Mouse (Mus musculus): ENCODE measurements at regions not wholly inside any gene's neighbourhood (a gene's known extent, or its start where the extent isn't known, plus 50 kb on each side); places are given as distances from the start of the nearest gene placed in this dataset.

DNA sequence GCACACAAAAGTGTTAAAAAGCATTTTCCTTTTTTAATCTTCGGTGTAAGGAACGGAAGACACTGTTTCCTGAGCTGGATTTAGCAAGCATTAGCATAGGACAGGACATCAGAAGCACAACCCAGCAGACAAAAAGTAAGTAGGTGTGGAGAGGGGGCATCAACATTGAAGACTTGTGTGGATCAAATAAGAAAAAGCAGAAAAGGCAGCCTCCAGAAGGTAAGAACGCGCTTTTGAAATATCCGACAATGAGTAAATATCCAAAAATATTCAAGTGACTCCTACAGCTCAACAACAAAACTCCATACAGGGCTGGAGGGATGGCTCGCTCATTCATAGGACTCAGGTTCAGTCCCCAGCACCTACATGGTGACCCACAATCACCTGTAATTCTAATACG, 286.9 kb downstream of the Pdcd6ip start:
- DNase-seq (ENCODE audit: low spot score in 2 of 2) = no peak

DNA sequence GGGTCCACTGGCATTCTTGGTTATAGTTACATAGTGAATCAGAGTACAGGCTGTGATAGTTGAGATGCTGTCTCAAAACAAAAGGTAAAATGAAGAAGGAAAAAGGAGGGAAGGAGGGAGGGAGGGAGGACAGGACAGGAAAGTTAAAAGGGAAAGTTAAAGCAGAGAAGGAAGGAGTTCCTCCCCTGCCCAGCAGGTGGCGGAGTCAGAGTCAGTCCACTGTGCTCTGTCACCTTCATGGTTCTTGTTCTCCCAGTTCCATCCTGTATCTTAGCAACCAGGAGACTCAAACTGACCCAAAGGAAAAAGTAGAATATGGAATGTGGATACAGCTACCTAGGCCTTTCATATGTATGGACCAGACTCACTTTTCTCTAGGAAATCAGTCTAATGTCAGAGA, 288.3 kb downstream of the Pdcd6ip start:
- no peak for DNase-seq (ENCODE audit: low spot score in 2 of 2)

DNA sequence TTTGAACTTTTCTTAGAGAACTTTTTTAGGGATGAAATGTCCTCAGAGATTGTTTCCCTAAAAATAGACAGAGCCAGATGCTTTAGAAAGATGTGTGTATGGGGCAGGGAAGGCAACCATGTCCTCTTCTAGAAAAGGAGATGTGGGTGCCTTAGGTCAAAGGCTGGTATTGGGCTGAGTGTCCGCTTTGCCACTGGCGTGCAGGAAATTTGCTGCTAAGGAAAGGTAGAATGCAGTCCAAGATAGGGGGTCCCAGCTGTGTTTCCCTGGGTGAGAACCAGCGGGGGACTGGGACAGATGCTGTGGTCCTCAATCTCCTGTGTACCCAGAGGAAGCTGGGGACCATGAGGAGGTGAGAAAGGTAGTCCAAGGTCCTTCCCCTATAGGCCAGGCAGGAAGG, 291.0 kb downstream of the Pdcd6ip start:
- no peak for DNase-seq (ENCODE audit: low spot score in 2 of 2)

DNA sequence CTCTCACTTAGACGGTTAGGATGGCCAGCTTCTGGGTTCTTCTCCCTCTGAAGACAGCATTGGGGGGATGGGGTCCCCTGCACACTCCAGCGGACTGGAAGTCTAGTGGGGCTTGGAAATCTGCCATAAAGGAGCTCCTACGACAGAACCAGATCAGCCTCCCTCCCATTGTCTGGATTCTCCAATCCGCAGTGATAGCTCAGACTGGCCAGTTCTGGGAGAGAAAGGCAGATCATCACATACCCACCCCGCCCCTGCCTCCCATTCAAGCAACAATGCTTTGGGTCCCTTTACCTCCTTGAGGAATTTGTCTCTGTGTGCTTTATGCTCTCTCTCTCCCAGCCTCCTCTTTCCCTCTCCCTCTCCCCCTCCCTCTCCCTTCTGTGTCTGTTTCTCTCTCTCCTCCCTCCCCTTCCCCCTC, 292.5 kb downstream of the Pdcd6ip start:
- no peak for DNase-seq (ENCODE audit: low spot score in 2 of 2)

DNA sequence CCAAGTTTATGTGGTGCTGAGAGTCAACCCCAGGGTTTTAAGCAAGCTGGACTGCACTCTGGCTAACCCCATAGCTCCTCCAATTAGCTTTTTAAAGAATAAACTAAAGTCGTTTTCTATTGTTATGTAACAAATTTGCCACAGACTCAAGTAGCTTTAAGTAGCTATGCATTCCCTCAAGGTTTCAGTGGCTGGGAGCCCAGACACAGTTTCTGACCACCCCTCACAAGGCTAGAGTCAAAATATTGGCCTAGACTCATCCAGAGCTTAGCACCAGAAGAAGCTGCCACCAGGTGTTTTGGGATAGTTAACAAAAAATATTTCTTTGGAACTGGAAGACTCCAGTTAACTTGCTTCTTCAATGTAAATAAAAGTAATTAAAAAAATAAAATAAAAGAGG, 293.4 kb downstream of the Pdcd6ip start:
- DNase-seq (ENCODE audit: low spot score in 2 of 2) = no peak

DNA sequence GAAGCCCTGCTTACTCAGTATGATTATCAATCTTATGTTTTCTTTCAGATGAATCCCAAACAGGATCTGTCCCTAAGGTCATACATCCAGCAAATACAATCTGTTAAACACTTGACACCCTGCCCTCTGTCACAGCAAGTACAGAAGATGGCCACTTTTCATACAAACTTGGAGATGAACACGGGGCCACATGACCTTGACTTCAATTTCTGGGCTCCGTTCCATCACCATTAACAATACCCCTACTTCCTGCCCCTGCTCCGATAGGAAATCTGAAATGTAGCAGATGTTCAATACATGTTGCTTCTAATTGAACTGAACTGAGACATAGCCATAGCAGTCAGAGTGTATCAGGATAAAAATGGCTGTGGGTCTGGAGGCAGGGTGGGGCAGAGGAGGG, 294.2 kb downstream of the Pdcd6ip start:
- DNase-seq (ENCODE audit: low spot score in 2 of 2) = no peak

DNA sequence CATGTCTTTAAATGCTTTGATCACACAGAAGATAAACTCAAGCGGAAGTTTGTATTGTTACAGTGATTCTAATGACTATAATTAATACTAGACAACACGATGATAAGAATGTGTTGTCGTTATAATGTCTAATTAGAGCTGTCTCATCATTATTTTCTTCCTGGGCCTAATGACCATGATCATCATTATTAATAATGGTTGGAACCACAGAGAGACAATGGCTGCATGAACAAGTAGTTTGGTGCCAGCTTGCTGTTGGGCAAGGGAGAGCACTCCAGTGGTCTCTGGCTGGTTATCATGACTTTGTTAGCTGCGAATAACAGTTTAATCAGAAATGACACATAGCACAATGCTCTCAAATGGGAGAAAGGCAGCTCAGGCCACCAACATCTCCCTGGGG, 296.4 kb downstream of the Pdcd6ip start:
- DNase-seq (ENCODE audit: low spot score in 2 of 2) = no peak

DNA sequence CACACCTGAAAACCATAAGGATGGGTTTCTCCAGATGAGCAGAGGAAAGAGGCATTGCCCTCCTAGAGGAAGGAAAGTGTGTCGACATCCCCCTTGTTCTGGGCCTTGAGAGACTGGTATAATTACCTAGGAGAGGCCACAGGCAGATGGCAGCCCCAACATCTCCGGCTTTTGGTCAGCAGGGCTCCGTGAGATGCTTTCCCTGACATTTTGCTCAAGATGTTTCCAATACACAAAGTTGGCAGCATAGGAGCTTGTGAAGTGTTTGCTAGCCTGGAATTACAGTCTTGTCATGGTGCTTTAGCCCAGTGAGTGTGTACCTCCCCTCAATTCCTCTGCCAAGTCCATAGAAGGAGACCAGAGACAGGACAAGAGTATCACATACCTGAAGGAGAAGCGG, 299.5 kb downstream of the Pdcd6ip start:
- DNase-seq (ENCODE audit: low spot score in 2 of 2) = no peak

DNA sequence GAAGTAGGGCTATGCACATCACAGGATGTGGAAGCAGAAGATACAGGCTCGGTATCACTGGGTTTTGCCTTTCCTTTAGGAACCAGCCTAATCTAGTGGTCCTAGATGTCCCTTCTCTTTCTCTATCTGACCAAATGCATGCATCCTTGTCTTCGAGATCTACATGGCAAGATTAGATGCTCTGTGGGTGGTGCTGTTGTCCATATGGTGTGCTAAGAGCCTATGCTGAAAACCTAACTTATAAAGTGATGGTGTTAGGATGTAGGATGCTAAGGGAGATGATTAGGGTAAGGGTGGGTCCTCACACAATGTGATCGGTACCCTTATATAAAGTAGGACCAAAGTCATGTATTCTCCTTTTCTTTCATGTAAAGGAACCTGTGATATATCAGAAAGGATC, 313.7 kb downstream of the Pdcd6ip start:
- DNase-seq (ENCODE audit: low spot score in 2 of 2) = no peak

DNA sequence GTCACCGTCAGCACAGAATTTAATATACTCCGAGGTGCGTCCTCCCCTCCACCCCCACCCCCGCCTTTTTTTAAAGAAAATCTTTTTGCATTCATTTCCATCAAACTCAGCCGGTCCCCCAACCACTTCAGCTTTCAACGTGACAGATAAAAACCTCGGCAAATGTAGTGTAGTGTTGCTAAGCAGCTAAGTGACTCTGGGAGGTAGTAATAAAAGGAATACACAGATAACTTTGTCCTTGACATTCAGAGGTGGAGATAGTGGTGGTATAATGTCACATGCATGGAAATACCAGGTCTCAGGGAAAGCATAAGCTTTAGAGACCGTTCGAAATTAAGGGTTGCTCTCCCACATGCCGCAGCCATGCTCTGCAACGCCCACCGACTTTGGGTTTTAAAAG, 320.7 kb downstream of the Pdcd6ip start:
- no peak for DNase-seq (ENCODE audit: low spot score in 2 of 2)

DNA sequence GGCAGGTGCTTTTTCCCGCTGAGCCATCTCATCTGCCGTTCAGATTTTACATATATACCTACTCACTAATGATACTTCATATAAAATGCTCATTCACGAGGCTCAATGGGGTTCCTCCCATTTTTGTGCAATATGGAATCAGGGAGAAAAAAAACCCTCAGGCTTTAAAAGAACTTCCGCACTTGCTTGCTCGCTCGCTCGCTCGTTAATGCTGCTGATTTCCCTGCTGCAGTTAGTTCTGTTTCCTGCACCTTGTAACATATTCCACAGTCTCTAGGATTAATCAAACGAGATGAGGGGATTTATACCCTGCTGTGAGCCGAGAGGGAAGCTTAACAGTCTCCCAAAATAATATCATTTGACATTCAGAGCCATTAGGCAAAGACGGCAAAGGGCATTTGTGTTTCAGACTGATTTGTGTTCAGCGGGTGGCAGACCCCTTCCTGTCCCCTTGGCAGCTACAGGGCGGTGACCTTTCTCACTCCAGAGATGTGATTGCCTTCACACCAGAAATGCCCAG, 326.4 kb downstream of the Pdcd6ip start:
- DNase-seq (ENCODE audit: low spot score in 2 of 2) = no peak

DNA sequence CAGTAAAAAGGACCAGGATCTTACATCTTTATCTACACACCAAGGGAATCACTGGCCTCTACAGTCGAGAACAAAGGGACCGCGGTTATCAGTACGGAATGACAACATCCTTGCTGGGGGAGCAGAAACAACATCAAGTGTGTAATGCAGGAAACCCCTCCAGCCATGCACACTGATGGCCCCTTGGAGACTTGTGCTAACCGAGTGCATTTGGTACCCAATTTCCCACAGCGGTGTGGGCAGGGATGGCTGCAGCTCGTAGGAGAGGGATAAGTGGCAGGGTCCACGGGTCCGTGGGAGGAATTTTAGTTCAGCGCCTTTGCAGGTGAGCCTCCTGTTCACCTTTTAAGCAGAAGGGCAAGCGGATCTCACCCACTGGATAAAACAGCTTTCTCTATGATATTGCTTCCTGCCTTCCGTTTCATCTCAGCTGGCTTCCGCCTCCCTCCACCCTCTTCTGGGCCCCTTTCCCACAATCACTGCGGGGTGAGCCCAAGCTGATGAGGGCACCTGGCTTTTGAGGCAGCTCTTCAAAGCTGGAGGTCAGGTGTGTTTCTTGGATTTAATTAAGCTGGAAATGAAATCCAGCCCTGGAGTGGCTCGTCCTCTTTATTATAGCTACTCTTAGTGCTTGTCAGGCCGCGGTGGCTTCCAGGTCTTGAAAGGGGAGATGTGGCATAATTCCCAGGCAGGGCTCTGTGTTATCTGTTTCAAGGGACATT, 327.5 kb downstream of the Pdcd6ip start:
- DNase-seq (ENCODE audit: low spot score in 2 of 2) = no peak

DNA sequence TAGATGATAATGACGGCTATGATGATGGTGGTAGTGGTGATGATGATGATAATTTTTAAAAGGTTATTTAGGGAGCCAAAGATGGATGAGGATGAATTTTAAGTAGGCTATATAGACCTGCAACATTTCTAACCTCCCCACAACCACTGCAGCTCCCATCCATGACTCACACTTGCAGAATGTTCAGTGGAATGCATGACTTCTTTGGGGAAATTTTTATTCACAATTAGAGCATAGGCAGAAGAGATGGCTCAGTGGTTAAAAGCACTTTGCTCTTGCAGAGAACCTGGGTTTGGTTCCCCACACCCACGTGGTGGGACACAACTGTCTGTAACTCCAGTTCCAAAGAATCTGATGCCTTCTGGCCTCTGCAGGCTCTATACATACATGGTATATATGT, 329.5 kb downstream of the Pdcd6ip start:
- no peak for DNase-seq (ENCODE audit: low spot score in 2 of 2)

DNA sequence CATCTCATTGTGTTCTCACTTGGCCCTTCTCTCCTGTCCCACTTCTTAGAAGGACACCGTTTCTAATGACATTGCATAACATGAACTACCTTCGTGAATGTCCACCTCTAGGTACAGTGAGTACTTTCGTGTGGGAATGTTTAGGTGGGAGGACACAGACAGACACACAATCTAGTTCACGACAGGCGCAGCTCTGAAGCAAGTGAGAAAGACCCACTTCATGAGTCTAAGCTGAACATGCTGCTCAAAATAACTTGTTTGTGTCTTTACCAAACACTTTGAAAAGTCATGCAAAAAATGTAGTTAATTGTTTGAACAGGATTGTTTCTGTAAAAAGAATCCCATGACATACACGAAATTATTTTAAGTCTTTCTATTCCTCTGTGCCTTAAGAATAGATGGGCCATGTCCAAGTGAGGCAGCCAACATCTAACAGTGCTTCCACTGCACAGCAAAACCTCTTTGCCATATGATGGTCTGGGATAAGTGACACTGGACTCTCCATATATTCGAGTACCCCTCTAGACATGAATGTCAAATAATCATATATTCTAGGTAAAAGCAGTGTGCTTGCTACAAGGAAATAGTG, 336.2 kb downstream of the Pdcd6ip start:
- DNase-seq (ENCODE audit: low spot score in 2 of 2) = no peak

DNA sequence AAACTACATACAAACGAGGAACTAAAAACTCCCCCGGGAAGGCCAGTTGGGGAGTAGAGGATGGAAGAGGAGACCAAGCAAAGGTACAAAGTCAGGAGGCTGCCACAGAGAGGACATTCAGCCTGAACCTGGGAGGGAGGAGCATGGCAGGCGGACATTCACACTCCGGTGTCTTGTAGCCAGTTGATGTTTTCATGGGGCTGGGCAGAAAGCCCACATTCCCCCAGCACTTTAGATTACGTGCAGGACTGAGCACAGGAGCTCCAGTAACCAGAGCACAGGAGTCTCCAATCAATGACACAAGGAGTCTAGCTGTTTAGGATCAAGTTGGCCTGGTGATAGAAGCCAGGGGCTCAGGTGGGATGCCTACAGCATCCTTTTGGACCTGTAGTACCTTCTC, 360.1 kb downstream of the Pdcd6ip start:
- no peak for DNase-seq (ENCODE audit: low spot score in 2 of 2)

DNA sequence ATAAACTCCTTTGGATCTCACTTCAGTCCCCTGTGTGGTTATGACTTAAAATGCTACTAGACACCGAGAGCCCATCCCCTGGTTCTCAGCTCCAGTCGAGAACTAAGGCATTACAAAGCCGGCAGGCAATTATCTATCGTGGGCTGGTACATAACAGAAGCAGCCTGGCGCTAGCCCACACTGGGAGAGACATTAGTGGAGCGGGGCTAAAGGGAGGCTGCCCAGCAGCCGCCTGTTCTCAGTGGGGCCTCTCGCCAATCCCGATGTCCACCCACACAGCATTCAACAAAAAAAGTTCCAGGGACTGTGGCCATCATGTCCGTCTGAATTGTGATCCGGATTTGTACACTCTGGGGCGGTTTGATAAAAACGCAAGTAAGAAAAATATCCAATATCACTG, 361.5 kb downstream of the Pdcd6ip start:
- no peak for DNase-seq (ENCODE audit: low spot score in 2 of 2)

DNA sequence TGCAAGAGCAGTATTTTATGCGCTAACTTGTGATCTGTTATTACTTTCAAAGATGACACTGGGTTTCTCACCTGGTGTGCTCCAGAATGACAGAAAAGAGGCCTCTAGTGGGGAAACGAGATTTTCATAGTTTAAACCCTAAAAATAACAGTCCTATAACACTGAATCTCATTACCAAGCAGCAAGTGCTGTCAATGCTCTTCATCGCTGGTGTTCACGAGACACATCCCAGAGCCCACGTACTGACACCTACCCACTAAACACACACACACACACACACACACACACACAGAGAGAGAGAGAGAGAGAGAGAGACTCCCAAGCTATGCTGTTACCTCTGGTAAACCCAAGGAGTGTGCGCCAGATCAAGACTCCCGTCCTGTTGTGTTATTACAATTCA, 365.9 kb downstream of the Pdcd6ip start:
- no peak for DNase-seq (ENCODE audit: low spot score in 2 of 2)

DNA sequence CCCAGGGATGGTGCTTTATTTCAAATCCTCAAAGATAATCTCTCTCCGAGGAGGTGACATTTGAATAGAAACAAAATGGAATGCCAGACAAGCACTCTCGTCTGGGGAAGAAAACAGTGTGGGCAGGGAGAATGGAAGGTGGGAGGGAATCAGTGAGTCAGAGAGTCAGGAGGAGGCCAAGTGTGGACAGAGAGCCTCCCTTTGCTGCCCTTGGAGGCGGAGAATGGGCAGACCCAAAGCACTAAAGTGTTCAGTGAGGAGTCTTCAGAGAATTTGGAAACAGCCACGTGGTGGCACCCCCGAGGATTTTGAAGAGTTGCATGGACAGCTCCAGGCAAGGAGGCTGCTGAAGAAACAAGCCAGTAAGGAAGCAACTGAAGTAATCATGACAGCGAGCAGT, 367.2 kb downstream of the Pdcd6ip start:
- DNase-seq (ENCODE audit: low spot score in 2 of 2) = no peak

DNA sequence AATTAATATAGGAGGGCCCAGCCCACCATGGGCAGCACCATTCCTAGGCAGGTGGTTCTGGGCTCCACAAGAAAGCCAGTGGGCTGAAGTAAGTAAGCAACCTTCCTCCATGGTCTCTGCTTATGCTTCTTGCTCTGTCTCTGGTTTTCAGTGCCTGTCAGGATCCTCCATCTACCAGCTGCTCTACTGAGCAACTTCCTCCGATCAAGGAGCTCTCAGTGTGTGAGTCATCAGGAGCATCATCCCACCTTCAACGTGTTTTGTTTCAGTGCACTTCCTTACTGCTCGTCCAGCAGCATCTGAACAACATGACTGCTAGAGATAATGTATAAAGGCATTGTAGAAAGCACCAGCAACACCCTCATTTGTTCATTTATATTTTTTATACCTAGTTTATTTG, 368.0 kb downstream of the Pdcd6ip start:
- DNase-seq (ENCODE audit: low spot score in 2 of 2) = no peak

DNA sequence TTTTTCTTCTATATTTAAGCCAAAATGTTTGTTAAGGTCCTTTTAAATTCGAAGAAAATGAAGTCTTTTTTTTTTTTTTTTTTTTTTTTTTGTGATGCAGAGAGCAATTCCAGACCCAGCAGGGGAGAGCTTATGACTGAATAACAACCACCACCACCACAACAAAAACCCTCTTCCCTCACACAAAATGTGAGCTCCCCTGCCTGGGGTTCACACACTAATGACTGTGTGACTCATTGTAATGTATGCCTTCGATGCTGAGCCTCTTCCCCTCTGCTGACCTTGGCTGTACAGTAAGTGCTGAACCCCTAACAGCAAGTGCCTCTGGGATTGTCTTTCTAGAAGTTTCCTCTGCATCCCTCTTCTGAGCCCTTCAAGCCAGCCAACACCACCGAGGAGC, 383.6 kb downstream of the Pdcd6ip start:
- no peak for DNase-seq (ENCODE audit: low spot score in 2 of 2)

DNA sequence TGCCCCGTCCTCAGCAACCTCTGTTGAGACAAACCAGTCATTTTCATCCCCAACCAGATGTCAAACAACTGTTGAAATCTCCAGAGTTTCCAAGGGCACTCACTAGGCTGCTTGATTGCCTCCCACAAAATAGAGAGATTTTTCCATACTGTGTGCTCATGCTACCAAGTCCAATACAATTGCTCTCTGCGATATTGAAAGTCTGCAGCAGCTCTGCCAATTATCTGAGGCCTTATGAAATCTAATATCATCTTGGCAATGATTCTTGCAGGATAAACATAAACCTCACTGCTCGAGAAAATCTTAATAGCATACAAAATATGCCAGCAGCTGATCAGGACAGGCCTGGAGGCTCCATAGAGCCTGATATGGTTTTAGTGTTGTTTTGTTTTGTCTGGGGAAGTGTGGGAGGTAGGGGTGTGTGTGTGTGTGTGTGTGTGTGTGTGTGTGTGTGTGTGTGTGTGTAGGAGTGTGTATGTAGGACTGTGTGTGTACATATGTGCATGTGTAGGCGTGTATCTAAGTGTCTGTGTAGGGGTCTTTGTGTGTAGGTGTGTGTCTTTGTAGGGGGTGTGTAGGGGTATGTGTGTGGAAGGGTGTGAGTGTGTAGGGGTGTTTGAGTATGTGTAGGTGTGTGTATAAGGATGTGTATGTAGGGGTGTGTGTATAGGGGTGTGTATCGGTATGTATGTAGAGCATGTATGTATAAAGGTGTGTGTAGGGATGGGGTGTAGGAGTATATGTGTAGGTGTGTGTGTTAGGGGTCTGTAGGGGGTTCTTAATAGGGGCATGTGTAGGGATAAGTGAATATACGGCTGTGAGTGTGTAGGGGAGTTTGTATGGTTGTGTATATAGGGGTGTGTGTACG, 398.1 kb downstream of the Pdcd6ip start:
- no peak for DNase-seq (ENCODE audit: low spot score in 2 of 2)

DNA sequence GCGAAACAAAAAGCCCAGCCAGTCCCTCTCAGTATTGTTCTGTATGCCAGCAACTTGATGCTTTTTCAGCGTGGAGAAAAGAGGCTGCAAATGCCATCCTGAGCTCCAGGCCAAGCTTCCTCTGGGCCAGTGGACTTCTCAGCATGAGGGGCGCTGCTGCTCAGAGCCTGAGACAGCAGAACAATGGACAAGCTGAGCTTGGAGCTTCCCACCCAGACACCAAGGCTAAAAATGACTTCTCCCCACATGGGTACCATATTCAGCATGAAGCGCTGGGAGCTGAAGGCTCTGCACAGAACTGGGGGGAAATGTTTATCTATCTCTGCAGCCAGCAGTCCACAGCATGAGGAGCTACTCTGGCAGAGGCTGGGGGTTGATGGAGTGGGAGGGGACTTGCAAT, 402.3 kb downstream of the Pdcd6ip start:
- DNase-seq (ENCODE audit: low spot score in 2 of 2) = no peak

DNA sequence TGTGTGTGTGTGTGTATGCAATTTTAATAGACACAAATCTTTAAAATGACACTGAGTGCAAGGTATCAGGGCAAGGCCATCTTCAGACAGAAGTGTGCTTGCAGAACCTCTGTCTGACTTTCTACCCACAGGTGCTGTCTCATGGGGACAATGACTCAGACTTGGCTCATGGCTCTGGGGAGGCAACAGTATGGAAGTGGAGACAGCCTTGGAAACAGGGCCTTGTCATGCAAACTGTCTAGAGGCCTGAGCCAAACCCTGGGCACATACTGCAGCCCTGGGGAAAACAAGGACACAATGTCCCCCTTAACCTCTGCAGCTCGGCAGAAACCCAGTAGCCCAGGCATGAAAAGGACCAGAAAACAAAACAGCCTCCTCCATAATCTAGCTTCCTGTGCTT, 405.6 kb downstream of the Pdcd6ip start:
- no peak for DNase-seq (ENCODE audit: low spot score in 2 of 2)
